Mouse (Mus musculus): Measurements from ENCODE around the gene Scgb1b24. TPM values are rescaled to one million over a fixed set of nuclear protein-coding genes. Genes with fewer than 3 reads are reported as not detected.

Scgb1b24 gene
- not detected for total RNA-seq (2021)
- long read RNA-seq, experiment 1, result 0 reads
- long read RNA-seq, experiment 2, result 0 reads

DNA sequence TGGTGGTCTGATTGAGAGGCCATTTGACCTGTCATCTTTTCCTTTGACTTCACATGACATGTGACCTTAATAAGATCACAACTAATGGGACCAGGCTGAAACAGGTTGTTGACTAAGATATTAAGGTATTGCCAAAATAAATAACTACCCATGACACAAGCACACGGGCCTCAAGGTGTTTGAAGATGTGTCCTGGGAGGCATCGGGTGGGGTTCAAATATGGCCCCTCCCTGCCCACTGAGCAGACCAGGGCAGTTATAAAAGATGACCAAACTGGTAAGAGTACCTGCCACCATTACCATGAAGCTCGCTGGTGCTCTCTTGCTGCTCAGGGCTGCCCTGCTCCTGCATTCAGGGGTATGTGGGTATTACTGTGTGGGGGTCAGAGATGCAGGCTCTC is at the start of gene Scgb1b24:
TSS of gene Scgb1b24 (plus strand) at position 301 of the 400 bp plus-strand sequence.
- DNase-seq (ENCODE audit: low spot score in 2 of 2), result no peak

DNA sequence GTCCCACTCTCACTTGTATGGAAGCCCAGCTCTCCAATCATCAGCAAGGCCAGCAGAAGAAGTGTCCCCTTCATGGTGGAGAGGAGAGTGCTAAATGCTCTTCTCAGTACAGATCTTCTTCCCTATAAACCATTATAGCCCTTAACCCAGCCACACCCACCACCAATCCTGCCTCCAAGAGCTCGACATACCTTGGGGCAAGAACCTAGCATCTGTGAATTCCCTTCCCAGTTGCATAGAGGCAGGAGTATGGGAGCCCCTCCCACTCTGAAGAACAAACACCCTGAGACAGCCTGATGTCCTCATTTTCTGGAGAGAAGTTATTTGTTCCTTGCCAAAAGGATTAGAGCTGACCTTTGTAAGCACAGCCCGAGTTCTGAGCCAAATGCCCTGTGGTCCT is 4.4 kb upstream of the Scgb1b24 start, which contains the start of gene Scgb2b24:
TSS of gene Scgb2b24 (minus strand) at position 101 of the 400 bp plus-strand sequence.
- no peak for DNase-seq (ENCODE audit: low spot score in 2 of 2)

Other genes starting within 250 kb of the Scgb1b24 start
- gene Scgb2b21, start 223.3 kb upstream of the Scgb1b24 start, total RNA-seq (2021), result not detected
- gene Scgb2b24, start 4.5 kb upstream of the Scgb1b24 start, total RNA-seq (2021), result not detected
- gene Scgb2b26, start 201.2 kb downstream of the Scgb1b24 start, total RNA-seq (2021), result not detected

Data from gastrocnemius, postnatal 4 days (tissue).